Mouse (Mus musculus): ENCODE data around the gene Nup188. TPM values are rescaled to one million over a fixed set of nuclear protein-coding genes. Genes with fewer than 3 reads are reported as not detected.

Nup188 gene
- polyA plus RNA-seq, 1 experiment = 17.5 TPM

GRCm38 (mm10) chr2:30362865-30363264 lies 76.7 kb downstream of the Nup188 start:
- Histone ChIP-seq H3K4me3 (ENCODE audit: insufficient read depth, low read depth, low read length) (no peak overlapping the region), H3K27me3 (replicated peaks; ENCODE audit: control insufficient read depth, insufficient read depth, low read length) (no peaks in the 10 kb centered on the region), H3K27ac (ENCODE audit: insufficient read depth, low read depth, low read length) (no peak overlapping the region), H3K36me3 (ENCODE audit: control insufficient read depth, insufficient read depth, low read length) (no peaks in the 10 kb centered on the region), H3K4me1 (ENCODE audit: control insufficient read depth, insufficient read depth, low read length) (peaks cover 14% of the 10 kb centered on the region)
- WGBS = 80% methylated on average over 5 of the region's 5 CpGs
- DNase-seq = no peak
- TF ChIP-seq POLR2A (IDR thresholded peaks at IDR 0.05; ENCODE audit: low read depth, low read length) = no peak
- 0 out of 2 replicates have a peak, but pooled peaks have one; percentile 13 for TF ChIP-seq CTCF (conservative IDR thresholded peaks at IDR 0.05; ENCODE audit: insufficient read depth, insufficient read length, low read depth, low read length)

- Histone ChIP-seq H3K4me3 (ENCODE audit: insufficient read depth, low read depth, low read length) (peak within 1 kb of the TSS; percentile 65), H3K4me1 (ENCODE audit: control insufficient read depth, insufficient read depth, low read length) (peaks cover 10% of the 10 kb centered on the region), H3K27me3 (replicated peaks; ENCODE audit: control insufficient read depth, insufficient read depth, low read length) (no peaks in the 10 kb centered on the region), H3K27ac (ENCODE audit: insufficient read depth, low read depth, low read length) (peak within 1 kb of the TSS; percentile 42), H3K36me3 (ENCODE audit: control insufficient read depth, insufficient read depth, low read length) (no peaks in the 10 kb centered on the region)
- under 1% methylated on average over 54 of the region's 54 CpGs for WGBS
- peak; percentile 55 for TF ChIP-seq POLR2A (IDR thresholded peaks at IDR 0.05; ENCODE audit: low read depth, low read length)
- TF ChIP-seq CTCF (conservative IDR thresholded peaks at IDR 0.05; ENCODE audit: insufficient read depth, insufficient read length, low read depth, low read length) = 0 out of 2 replicates have a peak, but pooled peaks have one; percentile 2
- peak; percentile 100 for DNase-seq
These were observed 77.8 kb downstream of the Nup188 start, which contains the start of gene Miga2 for GRCm38 (mm10) chr2:30363773-30364650. Gene Miga2 (plus strand): TSS chr2:30364233.

DNA sequence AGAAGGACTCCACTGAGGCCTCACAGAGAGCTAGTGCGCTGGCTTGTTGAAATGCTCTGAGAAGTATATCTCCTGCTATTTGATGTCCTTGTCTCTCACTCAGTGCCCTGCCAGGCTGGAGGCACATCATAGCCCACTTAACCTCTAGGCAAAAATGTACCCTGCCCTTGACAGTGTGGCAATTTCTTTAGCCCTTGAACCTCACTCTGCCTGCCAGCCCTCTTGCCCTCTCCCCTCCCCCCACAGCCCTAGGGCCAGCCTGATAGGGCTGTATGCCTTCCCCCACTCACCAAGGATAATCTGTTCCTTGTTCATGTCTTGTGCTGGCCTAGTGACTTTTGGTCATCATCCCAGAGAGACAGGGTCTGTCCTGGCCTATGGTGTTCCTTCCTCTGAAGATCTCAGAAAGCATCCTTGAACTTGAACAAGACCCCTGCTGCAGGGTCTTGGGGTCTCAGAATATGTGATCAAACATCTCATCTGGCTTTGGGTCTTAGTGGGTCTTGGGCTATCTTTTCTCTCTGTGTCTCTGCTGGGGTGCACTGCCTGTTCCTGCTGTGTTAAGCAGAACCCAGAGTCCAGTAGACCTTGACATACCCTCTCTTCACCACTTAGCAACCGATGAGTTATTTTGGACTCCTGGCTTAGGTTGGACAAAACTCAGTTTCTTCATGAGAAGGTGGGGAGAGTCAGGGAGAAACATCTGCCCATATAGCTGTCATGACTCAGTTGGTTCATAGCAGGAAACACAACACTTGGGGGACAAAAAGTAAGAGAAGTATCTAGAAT lies 79.3 kb downstream of the Nup188 start:
- peaks cover 10% of the 10 kb centered on the region for H3K4me1 ChIP-seq (ENCODE audit: control insufficient read depth, insufficient read depth, low read length)
- peak overlapping the region; percentile 53 for H3K27ac ChIP-seq (ENCODE audit: insufficient read depth, low read depth, low read length)
- peak overlapping the region; percentile 65 for H3K4me3 ChIP-seq (ENCODE audit: insufficient read depth, low read depth, low read length)
- TF ChIP-seq POLR2A (IDR thresholded peaks at IDR 0.05; ENCODE audit: low read depth, low read length) (no peak), CTCF (conservative IDR thresholded peaks at IDR 0.05; ENCODE audit: insufficient read depth, insufficient read length, low read depth, low read length) (no peak)
- H3K27me3 ChIP-seq (replicated peaks; ENCODE audit: control insufficient read depth, insufficient read depth, low read length) = no peaks in the 10 kb centered on the region
- no peaks in the 10 kb centered on the region; the same call in 1 of the 2 replicates for H3K36me3 ChIP-seq (ENCODE audit: control insufficient read depth, insufficient read depth, low read length)
- peak; percentile 48 for DNase-seq
- 54% methylated on average over 2 of the region's 2 CpGs for WGBS

DNA sequence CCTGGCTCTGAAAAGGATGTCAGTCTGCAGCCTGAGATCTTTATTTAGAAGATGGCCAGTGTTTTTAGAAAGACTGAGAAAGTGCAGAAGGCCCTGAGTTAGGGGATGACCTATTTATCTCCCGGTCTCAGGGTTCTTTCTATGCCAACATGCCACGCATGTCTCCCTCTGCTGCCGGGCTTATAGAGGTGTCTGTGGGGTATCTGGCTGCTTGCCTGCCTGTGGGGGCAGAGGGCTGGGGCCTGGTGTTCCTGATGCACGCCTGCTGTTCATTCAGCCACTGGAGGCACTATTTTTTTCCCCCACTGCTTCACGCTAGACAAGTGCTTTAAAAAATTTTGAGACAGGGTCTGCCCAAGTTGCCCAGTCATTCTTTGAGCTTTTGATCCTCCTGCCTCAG lies 80.0 kb downstream of the Nup188 start:
- no peak overlapping the region for H3K27ac ChIP-seq (ENCODE audit: insufficient read depth, low read depth, low read length)
- WGBS = 25% methylated on average over 5 of the region's 5 CpGs

DNA sequence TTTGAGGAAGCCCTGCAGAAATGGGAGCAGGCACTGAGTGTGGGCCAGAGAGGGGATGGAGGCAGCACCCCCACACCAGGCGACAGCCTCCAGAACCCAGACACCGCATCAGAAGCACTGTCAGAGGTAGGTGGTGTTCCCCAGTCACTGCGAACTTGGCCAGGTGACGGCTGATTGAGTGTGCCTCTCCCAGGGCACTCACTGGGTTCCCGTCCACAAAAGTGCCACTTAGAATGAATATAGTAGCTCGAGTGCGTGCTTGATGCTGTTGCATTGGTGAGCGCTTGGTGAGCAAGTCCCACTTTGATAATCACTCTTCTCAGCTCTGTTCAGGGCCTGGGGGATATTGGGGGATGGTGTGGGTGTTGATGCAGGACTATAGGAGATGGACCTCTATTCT lies 85.3 kb downstream of the Nup188 start:
- Histone ChIP-seq H3K27me3 (replicated peaks; ENCODE audit: control insufficient read depth, insufficient read depth, low read length) (no peaks in the 10 kb centered on the region), H3K4me1 (ENCODE audit: control insufficient read depth, insufficient read depth, low read length) (no peaks in the 10 kb centered on the region), H3K27ac (ENCODE audit: insufficient read depth, low read depth, low read length) (no peak overlapping the region), H3K4me3 (ENCODE audit: insufficient read depth, low read depth, low read length) (no peak overlapping the region), H3K36me3 (ENCODE audit: control insufficient read depth, insufficient read depth, low read length) (no peaks in the 10 kb centered on the region; the same call in none of the 2 replicates)
- WGBS = over 99% methylated on average over 8 of the region's 8 CpGs
- DNase-seq = no peak
- no peak for TF ChIP-seq POLR2A (IDR thresholded peaks at IDR 0.05; ENCODE audit: low read depth, low read length)
- TF ChIP-seq CTCF (conservative IDR thresholded peaks at IDR 0.05; ENCODE audit: insufficient read depth, insufficient read length, low read depth, low read length) = no peak

More for the DNA sequence above, 80.0 kb downstream of the Nup188 start:
- peak; percentile 36 for DNase-seq
- no peak for TF ChIP-seq CTCF (conservative IDR thresholded peaks at IDR 0.05; ENCODE audit: insufficient read depth, insufficient read length, low read depth, low read length)
- no peak for TF ChIP-seq POLR2A (IDR thresholded peaks at IDR 0.05; ENCODE audit: low read depth, low read length)
- Histone ChIP-seq H3K4me3 (ENCODE audit: insufficient read depth, low read depth, low read length) (no peak overlapping the region), H3K4me1 (ENCODE audit: control insufficient read depth, insufficient read depth, low read length) (peaks cover 10% of the 10 kb centered on the region), H3K27me3 (replicated peaks; ENCODE audit: control insufficient read depth, insufficient read depth, low read length) (no peaks in the 10 kb centered on the region), H3K36me3 (ENCODE audit: control insufficient read depth, insufficient read depth, low read length) (no peaks in the 10 kb centered on the region; the same call in 1 of the 2 replicates)

GRCm38 (mm10) chr2:30372726-30373125 lies 86.5 kb downstream of the Nup188 start:
- Histone ChIP-seq H3K4me3 (ENCODE audit: insufficient read depth, low read depth, low read length) (no peak overlapping the region), H3K27ac (ENCODE audit: insufficient read depth, low read depth, low read length) (no peak overlapping the region), H3K27me3 (replicated peaks; ENCODE audit: control insufficient read depth, insufficient read depth, low read length) (no peaks in the 10 kb centered on the region), H3K4me1 (ENCODE audit: control insufficient read depth, insufficient read depth, low read length) (no peaks in the 10 kb centered on the region), H3K36me3 (ENCODE audit: control insufficient read depth, insufficient read depth, low read length) (no peaks in the 10 kb centered on the region; the same call in none of the 2 replicates)
- TF ChIP-seq CTCF (conservative IDR thresholded peaks at IDR 0.05; ENCODE audit: insufficient read depth, insufficient read length, low read depth, low read length) = no peak
- no peak for TF ChIP-seq POLR2A (IDR thresholded peaks at IDR 0.05; ENCODE audit: low read depth, low read length)
- 97% methylated on average over 5 of the region's 5 CpGs for WGBS
- no peak for DNase-seq
